Mouse (Mus musculus) cortical plate, adult 2 months (tissue): ENCODE measurements around the gene Zfp235.

Experiments used
- CTCF ChIP-seq: fragments of 200-500 bp; IDR thresholded peaks from 2 replicates; pipeline ENCODE4 v1.5.1; 2011; ENCODE audit warnings: mild to moderate bottlenecking, control low read depth, low read length; ENCODE audit not compliant: insufficient read depth; ENCODE audit errors: extremely low read depth
- POLR2A ChIP-seq: fragments of 200-500 bp; IDR thresholded peaks from 2 replicates; pipeline ENCODE4 v1.6.1; 2011; ENCODE audit warnings: mild to moderate bottlenecking, low read length, control low read depth; ENCODE audit not compliant: insufficient read depth; ENCODE audit errors: extremely low read depth

DNA sequence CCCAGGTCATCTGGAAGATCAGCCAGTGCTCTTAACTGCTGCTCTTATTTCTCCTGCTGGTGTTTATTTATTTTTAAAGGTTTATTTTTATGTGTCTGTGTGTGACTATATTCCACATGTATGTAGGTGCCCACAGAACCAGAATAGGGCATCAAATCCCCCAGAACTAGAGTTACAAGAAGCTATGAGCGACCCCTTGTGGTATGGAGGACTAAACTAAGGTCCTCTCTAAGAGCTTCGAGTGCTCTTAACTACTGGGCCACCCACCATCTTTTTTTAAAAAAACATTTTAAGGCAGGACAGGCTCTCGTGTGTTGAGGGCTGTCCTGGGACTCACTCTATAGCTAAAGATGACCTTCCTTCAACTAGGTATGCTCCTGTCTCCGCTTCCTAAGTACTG is 47.1 kb upstream of the Zfp235 start:
- TF ChIP-seq CTCF, result no peak
- TF ChIP-seq POLR2A, result no peak
